Mouse (Mus musculus): ENCODE data around the gene Olfr916. TPM values are rescaled to one million over a fixed set of nuclear protein-coding genes. Genes with fewer than 3 reads are reported as not detected.

The Olfr916 gene
- polyA plus RNA-seq (2012; rRNA removed), result not detected in 2 replicates

GRCm38 (mm10) chr9:38659775-38660174 is at the start of gene Olfr916:
Gene Olfr916, minus strand, starts transcription at chr9:38659875.
- DNase-seq (ENCODE audit: low read depth), result no peak

- no peak for DNase-seq (ENCODE audit: low read depth)
Measured at GRCm38 (mm10) chr9:38674501-38674900, 14.8 kb upstream of the Olfr916 start, which contains the start of gene Olfr918. Gene Olfr918, minus strand, starts transcription at chr9:38674601.

- DNase-seq (ENCODE audit: low read depth), result no peak
Measured at GRCm38 (mm10) chr9:38672887-38673286, 13.2 kb upstream of the Olfr916 start.

- no peak for DNase-seq (ENCODE audit: low read depth)
Measured at GRCm38 (mm10) chr9:38665742-38666141, 6.1 kb upstream of the Olfr916 start, which contains the start of gene Olfr917. Gene Olfr917, minus strand, starts transcription at chr9:38665842.

- no peak for DNase-seq (ENCODE audit: low read depth)
Measured at GRCm38 (mm10) chr9:38632406-38632805, 27.3 kb downstream of the Olfr916 start.

Other genes starting within 250 kb of the Olfr916 start
- not detected in 2 replicates for gene Olfr901, start 230.4 kb downstream of the Olfr916 start, polyA plus RNA-seq (2012; rRNA removed)
- not detected in 2 replicates for gene Olfr902, start 212.2 kb downstream of the Olfr916 start, polyA plus RNA-seq (2012; rRNA removed)
- gene Olfr904, start 196.7 kb downstream of the Olfr916 start, polyA plus RNA-seq (2012; rRNA removed), result not detected in 2 replicates
- gene Olfr905, start 188.8 kb downstream of the Olfr916 start, polyA plus RNA-seq (2012; rRNA removed), result not detected in 2 replicates
- gene Olfr906, start 172.8 kb downstream of the Olfr916 start, polyA plus RNA-seq (2012; rRNA removed), result not detected in 2 replicates
- gene Olfr907, start 164.1 kb downstream of the Olfr916 start, polyA plus RNA-seq (2012; rRNA removed), result not detected in 2 replicates
- not detected in 2 replicates for gene Olfr911-ps1, start 138.3 kb downstream of the Olfr916 start, polyA plus RNA-seq (2012; rRNA removed)
- not detected in 2 replicates for gene Olfr910, start 122.0 kb downstream of the Olfr916 start, polyA plus RNA-seq (2012; rRNA removed)
- gene Olfr912, start 79.7 kb downstream of the Olfr916 start, polyA plus RNA-seq (2012; rRNA removed), result not detected in 2 replicates
- not detected in 2 replicates for gene Olfr913, start 67.1 kb downstream of the Olfr916 start, polyA plus RNA-seq (2012; rRNA removed)
- not detected in 2 replicates for gene Olfr914, start 54.8 kb downstream of the Olfr916 start, polyA plus RNA-seq (2012; rRNA removed)
- not detected in 2 replicates for gene Olfr917, start 6.0 kb upstream of the Olfr916 start, polyA plus RNA-seq (2012; rRNA removed)
- gene Olfr918, start 14.7 kb upstream of the Olfr916 start, polyA plus RNA-seq (2012; rRNA removed), result not detected in 2 replicates
- gene Olfr919, start 43.8 kb upstream of the Olfr916 start, polyA plus RNA-seq (2012; rRNA removed), result not detected in 2 replicates
- gene Vwa5a, start 58.4 kb upstream of the Olfr916 start, polyA plus RNA-seq (2012; rRNA removed), result 18.3 and 23.6 TPM in 2 replicates
- 0.19 and 0.20 TPM in 2 replicates for gene Olfr920, start 92.4 kb upstream of the Olfr916 start, polyA plus RNA-seq (2012; rRNA removed)
- gene Olfr921, start 113.2 kb upstream of the Olfr916 start, polyA plus RNA-seq (2012; rRNA removed), result 0.03 TPM in 1 of 2 replicates, not detected in the other
- gene Olfr922, start 154.7 kb upstream of the Olfr916 start, polyA plus RNA-seq (2012; rRNA removed), result not detected in 2 replicates
- gene Olfr923, start 166.7 kb upstream of the Olfr916 start, polyA plus RNA-seq (2012; rRNA removed), result not detected in 2 replicates
- not detected in 2 replicates for gene Olfr924, start 184.6 kb upstream of the Olfr916 start, polyA plus RNA-seq (2012; rRNA removed)
- gene Olfr26, start 195.2 kb upstream of the Olfr916 start, polyA plus RNA-seq (2012; rRNA removed), result not detected in 2 replicates
- not detected in 2 replicates for gene Olfr926, start 217.3 kb upstream of the Olfr916 start, polyA plus RNA-seq (2012; rRNA removed)

Data from gonadal fat pad, adult 2 months (tissue).